In genomic region chr13:4376654-4377053, GRCm38 (mm10) we compare ENCODE assay signal across 15 mouse cellular contexts. TPM values are rescaled to one million over a fixed set of nuclear protein-coding genes. Genes with fewer than 3 reads are reported as not detected.
"Had no signal": no experiment of that assay in that cellular context is flagged by ENCODE, and none has a peak within 500 bp of the region (broad histone marks: within the 10 kb centered on the region; RNA-seq: fewer than 3 reads in every experiment).

No protein-coding gene starts in this region.

RNA-seq across cellular contexts. Expression of gene Akr1c6, which starts 57.5 kb away (rescaled TPM):
- total RNA-seq: layer of hippocampus, adult 18-20 months; layer of hippocampus, postnatal 36 days; left cerebral cortex, adult 8-10 months; left cerebral cortex, postnatal 25 days; megakaryocyte, adult 5-6 weeks had no signal
- polyA plus RNA-seq: kidney, postnatal 0 days; limb, embryonic 11.5 days; limb, embryonic 15.5 days; liver, embryonic 12.5 days; lung, embryonic 14.5 days; midbrain, embryonic 10.5 days; spleen, adult 2 months; testis, adult 2 months; thymus, adult 2 months; urinary bladder, adult 2 months had no signal
